Mouse (Mus musculus) spleen, adult 18-20 months (tissue): ENCODE results near the gene Btk.

Experiments
- DNase-seq, 2 experiments: peaks; one replicate each; pipeline ENCODE4 v3.0.0; 2022; ENCODE audit warnings: mixed read lengths in 2 of 2

Gene Btk

GRCm38 (mm10) chrX:134582888-134583669 lies at the start of gene Btk:
Gene Btk (minus strand): TSS chrX:134583570.
- DNase-seq: peak in 1 of 2 experiments; percentile 20

- no peak for DNase-seq
Observed at GRCm38 (mm10) chrX:134632710-134633109, 49.3 kb upstream of the Btk start.

DNA sequence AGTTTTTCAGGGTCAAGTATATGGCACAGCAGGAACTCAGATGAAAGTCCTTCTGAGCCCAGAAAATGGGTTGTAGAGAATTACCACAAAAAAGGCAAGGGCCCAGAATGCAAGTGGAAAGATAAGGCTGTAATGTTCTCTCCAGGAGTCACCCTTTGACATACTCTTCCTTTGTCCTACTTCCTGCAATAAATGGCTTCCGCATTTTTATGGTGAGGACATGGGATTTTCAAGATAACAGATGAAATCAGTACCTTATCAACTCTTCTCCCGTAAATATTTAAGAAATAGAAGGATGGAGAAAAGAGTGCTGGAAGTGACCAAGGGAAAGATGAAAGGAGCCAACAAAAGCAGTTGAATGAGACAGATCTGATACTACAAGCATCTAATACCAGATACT lies 44.8 kb upstream of the Btk start:
- no peak for DNase-seq

DNA sequence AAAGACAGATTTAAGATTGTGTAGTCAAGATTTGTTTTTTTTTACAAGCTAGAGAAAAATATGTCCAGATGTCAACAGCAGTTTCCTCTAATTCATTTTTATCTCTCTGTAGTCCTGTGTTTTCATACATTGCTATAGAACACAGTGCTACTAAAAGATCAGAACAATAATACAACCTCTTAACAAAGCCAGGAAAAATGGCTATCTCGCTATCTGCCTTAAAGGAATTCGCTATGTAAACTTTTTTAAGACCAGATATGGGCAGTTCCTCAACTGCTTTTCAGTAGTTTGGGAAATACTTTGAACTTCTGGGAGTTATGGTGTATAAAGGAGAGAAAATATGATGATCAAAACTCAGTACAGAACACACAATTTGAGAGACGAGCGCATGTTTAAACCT lies 40.0 kb upstream of the Btk start:
- DNase-seq: no peak

GRCm38 (mm10) chrX:134621685-134622084 lies 38.3 kb upstream of the Btk start:
- no peak for DNase-seq

- no peak for DNase-seq
Observed at GRCm38 (mm10) chrX:134620254-134620865, 37.0 kb upstream of the Btk start.

GRCm38 (mm10) chrX:134619695-134620094 lies 36.3 kb upstream of the Btk start:
- no peak for DNase-seq

- DNase-seq: peak in 1 of 2 experiments; percentile 32
Observed at GRCm38 (mm10) chrX:134614306-134614705, 30.9 kb upstream of the Btk start.

DNA sequence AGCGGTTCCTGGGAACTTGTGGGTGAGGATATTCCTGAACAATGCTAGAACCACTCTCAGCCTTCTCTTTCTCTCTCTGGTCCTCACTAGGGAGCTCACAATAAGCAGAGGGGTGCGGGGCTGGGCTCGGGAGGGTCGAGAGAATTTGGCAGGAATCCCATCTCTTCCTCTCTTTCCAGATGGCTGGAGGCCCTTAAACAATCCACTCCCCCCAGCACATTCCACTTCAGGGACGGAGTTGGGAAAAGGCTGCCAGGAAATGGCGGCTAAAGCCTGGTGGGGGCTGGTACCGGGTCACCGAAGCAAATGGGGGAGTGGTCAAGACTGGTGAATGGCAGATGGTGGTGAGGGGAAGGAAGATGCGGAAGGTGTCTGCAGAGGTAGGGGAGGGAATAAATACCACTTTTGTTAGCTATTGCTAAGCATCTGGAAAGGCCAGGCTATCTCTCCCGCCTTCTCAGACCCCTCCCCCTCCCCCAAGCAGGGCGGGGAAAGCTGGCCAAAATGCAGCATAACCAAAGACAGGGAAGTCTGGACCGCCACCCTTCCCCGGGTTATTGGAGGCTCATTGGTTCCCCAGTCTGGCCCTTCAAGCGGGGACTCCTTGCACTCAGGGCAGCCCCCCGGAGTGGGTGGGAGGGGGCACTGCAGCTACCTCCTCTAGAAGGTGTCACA lies 29.1 kb upstream of the Btk start:
- peak in 1 of 2 experiments; percentile 13 for DNase-seq

GRCm38 (mm10) chrX:134610984-134611383 lies 27.6 kb upstream of the Btk start:
- DNase-seq: no peak

- no peak for DNase-seq
Observed at GRCm38 (mm10) chrX:134609472-134609871, 26.1 kb upstream of the Btk start.

DNA sequence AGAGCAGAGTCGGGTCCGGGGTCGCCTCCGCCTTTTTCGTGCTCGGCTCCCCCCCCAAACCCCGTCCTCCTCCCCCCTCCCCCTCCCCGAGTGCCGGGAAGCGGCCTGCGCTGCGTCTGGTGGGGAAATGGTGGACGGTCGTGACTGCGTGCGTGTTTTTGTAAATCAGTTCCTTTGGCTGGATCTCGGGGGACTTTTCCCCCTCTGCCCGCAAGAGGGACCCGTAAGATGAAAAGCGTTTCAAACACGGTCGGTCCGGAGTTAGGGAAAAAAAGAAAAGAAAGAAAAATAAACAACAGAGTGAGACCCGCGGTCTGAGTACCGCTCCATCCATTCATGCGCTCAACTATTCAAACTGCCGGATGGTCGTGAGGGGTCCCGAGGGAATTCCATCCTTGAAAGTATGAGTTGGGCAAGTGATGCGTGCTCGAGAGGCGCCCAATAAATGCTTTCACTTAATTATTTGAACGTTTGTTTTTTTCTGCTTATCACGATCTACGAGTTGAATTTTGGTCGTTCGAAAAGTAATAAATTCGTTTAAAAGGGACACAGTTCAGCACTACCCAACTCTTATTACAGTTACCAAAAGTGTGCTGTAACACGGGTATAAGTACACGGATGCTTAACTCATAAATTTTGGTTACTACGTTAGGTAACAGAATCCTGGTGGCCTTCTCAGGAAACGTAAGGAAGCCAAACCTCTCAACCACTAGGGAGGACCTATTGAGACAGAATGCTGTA lies 18.2 kb upstream of the Btk start:
- DNase-seq: no peak

- peak; percentile 76 to 79 for DNase-seq
Observed at GRCm38 (mm10) chrX:134600659-134601379, 17.4 kb upstream of the Btk start, which contains the start of the genes Gla and Hnrnph2. Gene Gla (minus strand): TSS chrX:134601125. Gene Hnrnph2 (plus strand): TSS chrX:134601179.

DNA sequence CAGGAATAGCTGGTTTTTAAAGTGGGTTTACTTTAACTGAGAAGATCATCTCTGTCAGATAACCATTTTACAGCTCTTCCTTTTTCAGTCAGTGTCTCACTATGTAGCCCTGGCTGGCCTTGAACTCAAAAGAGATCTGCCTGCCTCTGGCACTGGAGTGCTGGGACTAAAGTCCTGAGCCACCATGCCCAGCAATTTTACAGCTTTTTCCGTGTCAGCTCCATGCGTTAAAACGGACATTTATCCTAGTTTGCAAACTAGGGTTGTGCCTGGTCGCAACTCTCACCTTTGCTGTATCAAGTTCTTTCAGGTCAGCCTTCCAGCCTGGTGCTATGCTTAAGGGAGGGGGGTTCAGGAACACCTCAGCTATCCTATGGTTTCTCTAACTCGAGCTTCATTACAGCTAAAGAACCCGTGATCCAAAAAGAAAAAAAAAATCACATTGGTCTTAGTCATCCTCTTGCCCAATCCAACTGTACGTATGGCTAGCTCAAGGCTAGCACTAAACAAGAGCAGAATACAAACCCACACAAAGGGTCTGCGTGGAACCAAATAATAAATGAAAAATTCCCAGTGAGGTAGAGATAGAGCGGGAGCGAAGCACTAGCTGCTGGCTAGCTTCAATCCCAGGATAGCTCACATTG lies 16.7 kb upstream of the Btk start:
- DNase-seq: no peak

DNA sequence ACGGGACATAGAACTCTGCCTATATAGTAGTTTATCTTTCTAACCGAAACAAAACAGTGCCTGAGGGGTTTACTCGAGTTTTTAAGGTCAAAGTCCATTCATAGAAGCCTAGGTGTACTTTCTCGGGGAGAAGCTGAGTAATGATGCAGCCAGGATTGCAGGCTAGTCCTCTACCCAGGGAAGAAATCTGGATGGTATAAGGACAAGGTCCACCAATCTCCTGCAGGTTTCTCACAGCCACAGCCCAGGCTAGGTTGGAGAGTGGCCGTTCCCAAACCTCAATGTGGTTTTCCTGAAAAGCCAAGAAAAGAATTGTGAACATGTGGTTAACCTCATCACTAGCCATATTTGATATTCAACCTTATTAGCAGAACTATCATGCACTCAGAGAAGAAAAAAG lies 6.5 kb upstream of the Btk start:
- DNase-seq: no peak

DNA sequence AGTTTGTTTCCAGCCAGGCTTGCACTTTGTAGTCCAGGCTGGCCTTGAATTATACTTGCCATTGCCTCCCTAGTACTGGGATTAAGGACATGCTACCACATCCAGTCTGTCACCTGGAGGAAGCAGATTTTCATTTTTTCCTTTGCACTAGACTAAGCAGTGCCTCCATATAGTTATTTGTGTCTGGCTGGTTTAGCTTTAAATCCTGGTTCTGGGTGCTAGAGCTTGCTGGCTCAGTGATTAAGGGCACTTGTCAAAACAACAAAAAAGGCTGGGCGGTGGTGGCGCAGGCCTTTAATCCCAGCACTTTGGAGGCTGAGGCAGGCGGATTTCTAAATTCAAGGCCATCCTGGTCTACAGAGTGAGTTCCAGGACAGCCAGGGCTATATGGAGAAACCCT lies 5.6 kb upstream of the Btk start:
- DNase-seq: no peak

GRCm38 (mm10) chrX:134588261-134588660 lies 4.9 kb upstream of the Btk start:
- no peak for DNase-seq

DNA sequence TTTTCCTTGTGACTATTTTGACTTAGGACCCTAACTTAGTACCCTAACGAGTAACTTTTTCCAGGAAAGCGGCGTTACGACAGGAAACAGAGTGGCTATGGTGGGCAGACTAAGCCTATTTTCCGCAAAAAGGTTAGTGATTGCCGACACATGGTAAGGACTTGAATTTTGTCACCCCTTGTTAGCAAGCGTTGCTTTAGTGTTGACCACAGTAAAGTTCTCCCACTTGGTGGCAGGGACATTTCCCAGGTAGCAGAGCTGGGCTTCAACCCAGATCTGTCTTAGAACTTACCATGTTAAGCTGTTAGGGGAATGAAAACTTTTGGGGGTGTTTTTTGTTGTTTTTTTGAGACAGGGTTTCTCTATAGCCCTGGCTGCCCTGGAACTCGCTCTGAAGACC lies 3.1 kb upstream of the Btk start:
- DNase-seq: no peak

GRCm38 (mm10) chrX:134585103-134586002 lies 2.0 kb upstream of the Btk start, which contains the start of gene Rpl36a:
Gene Rpl36a (plus strand): TSS chrX:134585654.
- DNase-seq: peak; percentile 83 to 86

GRCm38 (mm10) chrX:134582270-134582669 lies 1.1 kb downstream of the Btk start:
- DNase-seq: no peak
